Mouse (Mus musculus) B cell, adult 2 months (primary cell): ENCODE results near the gene Samd14.
A peak's percentile ranks its signal among the peaks of the same experiment; 100 is the strongest.
"Not testable (repeated sequence)": the region's sequence is repeated elsewhere in the genome, so short reads cannot be mapped to it uniquely, and the experiment has no call there.

ENCODE experiments used
- DNase-seq, 2 experiments: peaks; one replicate each; pipeline ENCODE4 v3.0.0; 2022

The Samd14 gene

GRCm38 (mm10) chr11:95006525-95007219 lies 3.0 kb upstream of the Samd14 start:
- peak; percentile 81 to 83 for DNase-seq

- DNase-seq: no peak
Observed at GRCm38 (mm10) chr11:95007418-95007817, 2.3 kb upstream of the Samd14 start.

- peak in 1 of 2 experiments; percentile 23 for DNase-seq
Observed at GRCm38 (mm10) chr11:95008661-95009628, 734 bp upstream of the Samd14 start.

GRCm38 (mm10) chr11:95010141-95010739 lies 561 bp downstream of the Samd14 start:
- no peak for DNase-seq

- DNase-seq: not testable (repeated sequence)
Observed at GRCm38 (mm10) chr11:95010841-95011403, 1.2 kb downstream of the Samd14 start.

- DNase-seq: no peak
Observed at GRCm38 (mm10) chr11:95011416-95011815, 1.7 kb downstream of the Samd14 start.

GRCm38 (mm10) chr11:95012075-95012474 lies 2.4 kb downstream of the Samd14 start:
- no peak for DNase-seq

- DNase-seq: no peak
Observed at GRCm38 (mm10) chr11:95012487-95012886, 2.8 kb downstream of the Samd14 start.

- no peak for DNase-seq
Observed at GRCm38 (mm10) chr11:95015484-95015883, 5.8 kb downstream of the Samd14 start.

GRCm38 (mm10) chr11:95022237-95022992 lies 12.7 kb downstream of the Samd14 start:
- peak in 1 of 2 experiments; percentile 25 for DNase-seq

- no peak for DNase-seq
Observed at GRCm38 (mm10) chr11:95023481-95023880, 13.8 kb downstream of the Samd14 start.

GRCm38 (mm10) chr11:95024439-95025184 lies 14.9 kb downstream of the Samd14 start:
- DNase-seq: no peak

- no peak for DNase-seq
Observed at GRCm38 (mm10) chr11:95025227-95026012, 15.7 kb downstream of the Samd14 start.

- no peak for DNase-seq
Observed at GRCm38 (mm10) chr11:95026090-95026542, 16.4 kb downstream of the Samd14 start.

GRCm38 (mm10) chr11:95026849-95027248 lies 17.2 kb downstream of the Samd14 start:
- no peak for DNase-seq

- no peak for DNase-seq
Observed at GRCm38 (mm10) chr11:95027850-95028470, 18.3 kb downstream of the Samd14 start.

GRCm38 (mm10) chr11:95032945-95033344 lies 23.3 kb downstream of the Samd14 start:
- no peak for DNase-seq

- DNase-seq: no peak
Observed at GRCm38 (mm10) chr11:95033617-95034016, 23.9 kb downstream of the Samd14 start.

GRCm38 (mm10) chr11:95034902-95035301 lies 25.2 kb downstream of the Samd14 start:
- DNase-seq: no peak

GRCm38 (mm10) chr11:95036521-95036920 lies 26.8 kb downstream of the Samd14 start:
- no peak for DNase-seq
